Mouse (Mus musculus): ENCODE data around the gene Osbpl9.

- no peak for TF ChIP-seq POLR2A (IDR thresholded peaks at IDR 0.05; ENCODE audit: borderline replicate concordance, low read depth, low read length)
- no peak for TF ChIP-seq CTCF (IDR thresholded peaks at IDR 0.05; ENCODE audit: low read depth, low read length)
Observed at GRCm38 (mm10) chr4:109193886-109194285, 8.2 kb downstream of the Osbpl9 start.

Measured in bone marrow macrophage, adult 2 months (primary cell).